Mouse (Mus musculus): ENCODE data around the gene Gm9044. TPM values are rescaled to one million over a fixed set of nuclear protein-coding genes. Genes with fewer than 3 reads are reported as not detected.
A peak's percentile ranks its signal among the peaks of the same experiment; 100 is the strongest.
"Not testable (repeated sequence)": the region's sequence is repeated elsewhere in the genome, so short reads cannot be mapped to it uniquely, and the experiment has no call there.

Gene Gm9044
- not detected in 2 replicates for polyA plus RNA-seq (2011; ENCODE audit: insufficient read depth, insufficient read length, low read depth, missing spikeins)

DNA sequence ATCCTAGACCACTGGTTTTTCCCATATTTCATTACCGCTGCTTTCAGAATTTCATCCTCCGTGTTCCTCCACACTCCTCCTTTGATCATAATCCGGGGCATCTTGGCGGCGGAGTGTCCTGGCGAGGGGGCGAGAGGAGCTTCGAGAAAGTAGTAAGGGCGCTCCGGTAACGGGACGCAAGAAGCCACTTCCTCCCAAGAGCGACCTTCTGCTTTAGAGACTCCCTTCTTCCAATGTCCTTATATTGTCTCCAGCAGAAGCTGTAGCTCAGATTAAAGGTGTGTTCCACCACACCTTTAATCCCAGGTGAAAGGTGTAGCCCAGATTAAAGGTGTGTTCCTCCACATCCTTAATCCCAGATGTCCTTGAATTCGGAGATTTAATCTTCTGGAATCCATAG, at the start of gene Gm9044:
Gene Gm9044, minus strand, starts transcription at position 101 of the 400 bp plus-strand sequence.
- H3K36me3 ChIP-seq (ENCODE audit: control insufficient read depth, insufficient read depth, low read length, poor library complexity, severe bottlenecking); H3K4me3 ChIP-seq (ENCODE audit: low read depth, low read length); H3K27ac ChIP-seq (ENCODE audit: insufficient read depth, low read length); H3K4me1 ChIP-seq (ENCODE audit: control insufficient read depth, insufficient read depth, low read length); H3K9me3 ChIP-seq (replicated peaks; ENCODE audit: control insufficient read depth, insufficient read depth, low read length, poor library complexity, severe bottlenecking); H3K9ac ChIP-seq (ENCODE audit: low read depth, poor library complexity, severe bottlenecking); H3K27me3 ChIP-seq (ENCODE audit: control insufficient read depth, insufficient read depth, low read length, poor library complexity, severe bottlenecking): not testable (repeated sequence)

DNA sequence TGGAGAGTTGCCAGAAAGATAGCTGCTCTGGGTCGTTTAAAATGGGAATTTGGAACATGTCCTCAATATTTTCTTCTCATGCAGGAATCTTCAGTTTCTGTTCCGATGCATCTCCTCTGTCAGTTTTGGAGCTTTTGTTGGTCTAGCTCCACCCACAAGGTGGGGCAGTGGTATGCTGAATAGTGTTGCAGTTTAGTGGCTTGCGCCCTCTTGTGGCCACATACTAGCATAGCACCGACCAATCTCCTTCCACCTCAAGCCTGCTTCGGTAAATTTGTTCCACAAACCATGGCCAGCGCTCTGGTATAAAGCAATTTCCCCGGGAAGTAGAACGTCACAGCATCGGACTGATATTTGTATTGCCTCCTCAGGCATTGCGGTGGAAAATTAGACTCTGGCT, 38.2 kb upstream of the Gm9044 start:
- Histone ChIP-seq H3K36me3 (ENCODE audit: control insufficient read depth, insufficient read depth, low read length, poor library complexity, severe bottlenecking) (no peaks in the 10 kb centered on the region), H3K9ac (ENCODE audit: low read depth, poor library complexity, severe bottlenecking) (no peak overlapping the region), H3K27me3 (ENCODE audit: control insufficient read depth, insufficient read depth, low read length, poor library complexity, severe bottlenecking) (no peaks in the 10 kb centered on the region), H3K4me3 (ENCODE audit: low read depth, low read length) (no peak overlapping the region), H3K9me3 (replicated peaks; ENCODE audit: control insufficient read depth, insufficient read depth, low read length, poor library complexity, severe bottlenecking) (peaks cover 5% of the 10 kb centered on the region; the same call in 1 of the 2 replicates), H3K27ac (ENCODE audit: insufficient read depth, low read length) (no peak overlapping the region), H3K4me1 (ENCODE audit: control insufficient read depth, insufficient read depth, low read length) (no peaks in the 10 kb centered on the region)
- peak; percentile 98 for TF ChIP-seq CTCF (IDR thresholded peaks at IDR 0.05; ENCODE audit: low read depth, low read length)
- TF ChIP-seq POLR2A (IDR thresholded peaks at IDR 0.05; ENCODE audit: insufficient read depth, low read length): no peak

DNA sequence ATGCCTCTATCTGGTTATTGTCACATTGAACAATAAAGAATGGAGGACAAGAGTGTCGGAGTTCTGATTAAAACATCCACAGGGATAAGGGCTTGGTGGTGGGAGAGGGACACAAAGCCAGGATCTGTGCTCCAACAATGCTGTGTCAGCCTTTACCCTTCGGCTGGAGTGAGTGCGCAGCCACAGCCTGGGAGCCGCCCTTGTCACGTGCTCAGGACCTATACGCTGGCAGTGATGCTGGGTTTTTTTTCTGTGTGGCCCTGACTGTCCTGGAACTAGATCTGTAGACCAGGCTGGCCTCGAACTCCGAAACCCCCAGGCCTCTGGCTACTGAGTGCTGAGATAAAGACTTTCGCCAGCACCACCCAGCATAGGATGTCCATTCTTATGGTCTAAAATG, 37.3 kb upstream of the Gm9044 start:
- H3K4me1 ChIP-seq (ENCODE audit: control insufficient read depth, insufficient read depth, low read length): no peaks in the 10 kb centered on the region
- H3K9ac ChIP-seq (ENCODE audit: low read depth, poor library complexity, severe bottlenecking): no peak overlapping the region
- TF ChIP-seq EP300 (IDR thresholded peaks at IDR 0.05; ENCODE audit: insufficient read depth, low read depth, low read length) (no peak), CTCF (IDR thresholded peaks at IDR 0.05; ENCODE audit: low read depth, low read length) (no peak), POLR2A (IDR thresholded peaks at IDR 0.05; ENCODE audit: insufficient read depth, low read length) (no peak)
- H3K9me3 ChIP-seq (replicated peaks; ENCODE audit: control insufficient read depth, insufficient read depth, low read length, poor library complexity, severe bottlenecking): peaks cover 14% of the 10 kb centered on the region
- H3K36me3 ChIP-seq (ENCODE audit: control insufficient read depth, insufficient read depth, low read length, poor library complexity, severe bottlenecking): no peaks in the 10 kb centered on the region
- no peak overlapping the region for H3K27ac ChIP-seq (ENCODE audit: insufficient read depth, low read length)
- no peaks in the 10 kb centered on the region for H3K27me3 ChIP-seq (ENCODE audit: control insufficient read depth, insufficient read depth, low read length, poor library complexity, severe bottlenecking)
- no peak overlapping the region for H3K4me3 ChIP-seq (ENCODE audit: low read depth, low read length)

DNA sequence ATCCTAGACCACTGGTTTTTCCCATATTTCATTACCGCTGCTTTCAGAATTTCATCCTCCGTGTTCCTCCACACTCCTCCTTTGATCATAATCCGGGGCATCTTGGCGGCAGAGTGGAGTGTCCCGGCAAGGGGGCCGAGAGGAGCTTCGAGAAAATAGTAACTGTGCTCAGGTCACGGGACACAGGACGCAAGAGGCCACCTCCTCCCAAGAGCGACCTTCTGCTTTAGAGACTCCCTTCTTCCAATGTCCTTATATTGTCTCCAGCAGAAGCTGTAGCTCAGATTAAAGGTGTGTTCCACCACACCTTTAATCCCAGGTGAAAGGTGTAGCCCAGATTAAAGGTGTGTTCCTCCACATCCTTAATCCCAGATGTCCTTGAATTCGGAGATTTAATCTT, 21.8 kb upstream of the Gm9044 start, which contains the start of gene Gm9049:
Gene Gm9049, minus strand, starts transcription at position 101 of the 400 bp plus-strand sequence.
- H3K9ac ChIP-seq (ENCODE audit: low read depth, poor library complexity, severe bottlenecking); H3K27ac ChIP-seq (ENCODE audit: insufficient read depth, low read length); H3K4me3 ChIP-seq (ENCODE audit: low read depth, low read length); H3K9me3 ChIP-seq (replicated peaks; ENCODE audit: control insufficient read depth, insufficient read depth, low read length, poor library complexity, severe bottlenecking); H3K36me3 ChIP-seq (ENCODE audit: control insufficient read depth, insufficient read depth, low read length, poor library complexity, severe bottlenecking); H3K27me3 ChIP-seq (ENCODE audit: control insufficient read depth, insufficient read depth, low read length, poor library complexity, severe bottlenecking); H3K4me1 ChIP-seq (ENCODE audit: control insufficient read depth, insufficient read depth, low read length): not testable (repeated sequence)

DNA sequence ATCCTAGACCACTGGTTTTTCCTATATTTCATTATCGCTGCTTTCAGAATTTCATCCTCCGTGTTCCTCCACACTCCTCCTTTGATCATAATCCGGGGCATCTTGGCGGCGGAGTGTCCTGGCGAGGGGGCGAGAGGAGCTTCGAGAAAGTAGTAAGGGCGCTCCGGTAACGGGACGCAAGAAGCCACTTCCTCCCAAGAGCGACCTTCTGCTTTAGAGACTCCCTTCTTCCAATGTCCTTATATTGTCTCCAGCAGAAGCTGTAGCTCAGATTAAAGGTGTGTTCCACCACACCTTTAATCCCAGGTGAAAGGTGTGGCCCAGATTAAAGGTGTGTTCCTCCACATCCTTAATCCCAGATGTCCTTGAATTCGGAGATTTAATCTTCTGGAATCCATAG, 16.4 kb upstream of the Gm9044 start, which contains the start of gene Gm9048:
Gene Gm9048, minus strand, starts transcription at position 101 of the 400 bp plus-strand sequence.
- not testable (repeated sequence) for H3K27me3 ChIP-seq (ENCODE audit: control insufficient read depth, insufficient read depth, low read length, poor library complexity, severe bottlenecking)

DNA sequence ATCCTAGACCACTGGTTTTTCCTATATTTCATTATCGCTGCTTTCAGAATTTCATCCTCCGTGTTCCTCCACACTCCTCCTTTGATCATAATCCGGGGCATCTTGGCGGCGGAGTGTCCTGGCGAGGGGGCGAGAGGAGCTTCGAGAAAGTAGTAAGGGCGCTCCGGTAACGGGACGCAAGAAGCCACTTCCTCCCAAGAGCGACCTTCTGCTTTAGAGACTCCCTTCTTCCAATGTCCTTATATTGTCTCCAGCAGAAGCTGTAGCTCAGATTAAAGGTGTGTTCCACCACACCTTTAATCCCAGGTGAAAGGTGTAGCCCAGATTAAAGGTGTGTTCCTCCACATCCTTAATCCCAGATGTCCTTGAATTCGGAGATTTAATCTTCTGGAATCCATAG, 10.9 kb upstream of the Gm9044 start, which contains the start of gene Gm9046:
Gene Gm9046, minus strand, starts transcription at position 101 of the 400 bp plus-strand sequence.
- H3K9me3 ChIP-seq (replicated peaks; ENCODE audit: control insufficient read depth, insufficient read depth, low read length, poor library complexity, severe bottlenecking); H3K27ac ChIP-seq (ENCODE audit: insufficient read depth, low read length); H3K36me3 ChIP-seq (ENCODE audit: control insufficient read depth, insufficient read depth, low read length, poor library complexity, severe bottlenecking); H3K4me3 ChIP-seq (ENCODE audit: low read depth, low read length); H3K4me1 ChIP-seq (ENCODE audit: control insufficient read depth, insufficient read depth, low read length); H3K27me3 ChIP-seq (ENCODE audit: control insufficient read depth, insufficient read depth, low read length, poor library complexity, severe bottlenecking); H3K9ac ChIP-seq (ENCODE audit: low read depth, poor library complexity, severe bottlenecking): not testable (repeated sequence)

More for the DNA sequence above, 16.4 kb upstream of the Gm9044 start, which contains the start of gene Gm9048:
- not testable (repeated sequence) for H3K4me1 ChIP-seq (ENCODE audit: control insufficient read depth, insufficient read depth, low read length); H3K9me3 ChIP-seq (replicated peaks; ENCODE audit: control insufficient read depth, insufficient read depth, low read length, poor library complexity, severe bottlenecking); H3K9ac ChIP-seq (ENCODE audit: low read depth, poor library complexity, severe bottlenecking); H3K27ac ChIP-seq (ENCODE audit: insufficient read depth, low read length); H3K4me3 ChIP-seq (ENCODE audit: low read depth, low read length); H3K36me3 ChIP-seq (ENCODE audit: control insufficient read depth, insufficient read depth, low read length, poor library complexity, severe bottlenecking)

DNA sequence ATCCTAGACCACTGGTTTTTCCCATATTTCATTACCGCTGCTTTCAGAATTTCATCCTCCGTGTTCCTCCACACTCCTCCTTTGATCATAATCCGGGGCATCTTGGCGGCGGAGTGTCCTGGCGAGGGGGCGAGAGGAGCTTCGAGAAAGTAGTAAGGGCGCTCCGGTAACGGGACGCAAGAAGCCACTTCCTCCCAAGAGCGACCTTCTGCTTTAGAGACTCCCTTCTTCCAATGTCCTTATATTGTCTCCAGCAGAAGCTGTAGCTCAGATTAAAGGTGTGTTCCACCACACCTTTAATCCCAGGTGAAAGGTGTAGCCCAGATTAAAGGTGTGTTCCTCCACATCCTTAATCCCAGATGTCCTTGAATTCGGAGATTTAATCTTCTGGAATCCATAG, 5.5 kb upstream of the Gm9044 start, which contains the start of gene Gm9045:
Gene Gm9045, minus strand, starts transcription at position 101 of the 400 bp plus-strand sequence.
- not testable (repeated sequence) for H3K4me1 ChIP-seq (ENCODE audit: control insufficient read depth, insufficient read depth, low read length); H3K4me3 ChIP-seq (ENCODE audit: low read depth, low read length); H3K9ac ChIP-seq (ENCODE audit: low read depth, poor library complexity, severe bottlenecking); H3K9me3 ChIP-seq (replicated peaks; ENCODE audit: control insufficient read depth, insufficient read depth, low read length, poor library complexity, severe bottlenecking); H3K27ac ChIP-seq (ENCODE audit: insufficient read depth, low read length); H3K36me3 ChIP-seq (ENCODE audit: control insufficient read depth, insufficient read depth, low read length, poor library complexity, severe bottlenecking); H3K27me3 ChIP-seq (ENCODE audit: control insufficient read depth, insufficient read depth, low read length, poor library complexity, severe bottlenecking)

DNA sequence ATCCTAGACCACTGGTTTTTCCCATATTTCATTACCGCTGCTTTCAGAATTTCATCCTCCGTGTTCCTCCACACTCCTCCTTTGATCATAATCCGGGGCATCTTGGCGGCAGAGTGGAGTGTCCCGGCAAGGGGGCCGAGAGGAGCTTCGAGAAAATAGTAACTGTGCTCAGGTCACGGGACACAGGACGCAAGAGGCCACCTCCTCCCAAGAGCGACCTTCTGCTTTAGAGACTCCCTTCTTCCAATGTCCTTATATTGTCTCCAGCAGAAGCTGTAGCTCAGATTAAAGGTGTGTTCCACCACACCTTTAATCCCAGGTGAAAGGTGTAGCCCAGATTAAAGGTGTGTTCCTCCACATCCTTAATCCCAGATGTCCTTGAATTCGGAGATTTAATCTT, 5.3 kb downstream of the Gm9044 start, which contains the start of gene Gm9040:
Gene Gm9040, minus strand, starts transcription at position 101 of the 400 bp plus-strand sequence.
- not testable (repeated sequence) for H3K4me1 ChIP-seq (ENCODE audit: control insufficient read depth, insufficient read depth, low read length); H3K9me3 ChIP-seq (replicated peaks; ENCODE audit: control insufficient read depth, insufficient read depth, low read length, poor library complexity, severe bottlenecking); H3K9ac ChIP-seq (ENCODE audit: low read depth, poor library complexity, severe bottlenecking); H3K27ac ChIP-seq (ENCODE audit: insufficient read depth, low read length); H3K27me3 ChIP-seq (ENCODE audit: control insufficient read depth, insufficient read depth, low read length, poor library complexity, severe bottlenecking); H3K4me3 ChIP-seq (ENCODE audit: low read depth, low read length); H3K36me3 ChIP-seq (ENCODE audit: control insufficient read depth, insufficient read depth, low read length, poor library complexity, severe bottlenecking)

All from ES-Bruce4 (cell line).